Mouse (Mus musculus): Measurements from ENCODE around the gene Nkx2-9.

DNA sequence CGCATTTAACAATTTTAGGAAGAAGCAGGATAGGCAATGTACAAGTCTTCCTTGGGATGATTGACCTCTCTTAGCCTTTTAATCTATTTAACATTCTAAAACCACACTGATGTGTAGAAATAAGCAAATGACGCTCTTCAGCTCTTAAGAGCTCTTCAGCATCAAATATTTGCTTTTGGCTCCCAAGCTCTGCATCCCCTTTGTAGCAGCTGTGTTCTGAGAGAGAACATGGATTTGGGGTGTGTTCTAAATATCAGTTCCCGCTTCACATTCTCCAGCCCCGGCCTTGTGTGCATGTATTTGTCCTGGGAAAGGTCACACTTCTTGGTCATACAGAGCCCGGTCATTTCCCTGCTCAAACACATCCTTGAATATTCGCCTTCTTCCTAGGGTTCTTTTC is 2.3 kb upstream of the Nkx2-9 start:
- TF ChIP-seq CTCF (IDR thresholded peaks at IDR 0.05; ENCODE audit: low read depth, low read length) (no peak), POLR2A (IDR thresholded peaks at IDR 0.05; ENCODE audit: extremely low read depth, insufficient read depth, low read length) (no peak)

Measured in liver, adult 2 months (tissue).